Mouse (Mus musculus): Measurements from ENCODE around the gene Il12rb2. TPM values are rescaled to one million over a fixed set of nuclear protein-coding genes. Genes with fewer than 3 reads are reported as not detected.
A peak's percentile ranks its signal among the peaks of the same experiment; 100 is the strongest.

The Il12rb2 gene
- polyA plus RNA-seq, 1 experiment from 2014 or later = 0.25 TPM

GRCm38 (mm10) chr6:67339494-67339893 is 36.5 kb downstream of the Il12rb2 start:
- no peaks in the 10 kb centered on the region for H3K36me3 ChIP-seq (ENCODE audit: control insufficient read depth, insufficient read depth, low read length)
- no peak overlapping the region for H3K4me2 ChIP-seq
- DNase-seq (ENCODE audit: low spot score) = no peak
- no peaks in the 10 kb centered on the region for H3K27me3 ChIP-seq (replicated peaks; ENCODE audit: control insufficient read depth, insufficient read depth, low read length)
- ATAC-seq (replicated peaks; ENCODE audit: low FRiP score) = no peak
- H3K27ac ChIP-seq (ENCODE audit: low read depth, low read length) = no peak overlapping the region
- no peaks in the 10 kb centered on the region for H3K9me3 ChIP-seq (ENCODE audit: control insufficient read depth, low read length)
- H3K4me1 ChIP-seq (replicated peaks; ENCODE audit: control insufficient read depth, insufficient read depth, low read length) = peaks cover 10% of the 10 kb centered on the region
- no peak overlapping the region for H3K4me3 ChIP-seq (ENCODE audit: low read depth, low read length)
- H3K9ac ChIP-seq (ENCODE audit: low read depth, low read length) = no peak overlapping the region

GRCm38 (mm10) chr6:67337943-67338342 is 38.0 kb downstream of the Il12rb2 start:
- no peak overlapping the region for H3K9ac ChIP-seq (ENCODE audit: low read depth, low read length)
- no peak for DNase-seq (ENCODE audit: low spot score)
- H3K4me2 ChIP-seq = no peak overlapping the region; the same call in 1 of the 2 replicates
- ATAC-seq (replicated peaks; ENCODE audit: low FRiP score) = peak; percentile 93
- no peaks in the 10 kb centered on the region for H3K27me3 ChIP-seq (replicated peaks; ENCODE audit: control insufficient read depth, insufficient read depth, low read length)
- H3K4me3 ChIP-seq (ENCODE audit: low read depth, low read length) = no peak overlapping the region
- H3K4me1 ChIP-seq (replicated peaks; ENCODE audit: control insufficient read depth, insufficient read depth, low read length) = peaks cover 10% of the 10 kb centered on the region
- no peaks in the 10 kb centered on the region for H3K36me3 ChIP-seq (ENCODE audit: control insufficient read depth, insufficient read depth, low read length)
- H3K27ac ChIP-seq (ENCODE audit: low read depth, low read length) = peak overlapping the region; percentile 41
- H3K9me3 ChIP-seq (ENCODE audit: control insufficient read depth, low read length) = no peaks in the 10 kb centered on the region

DNA sequence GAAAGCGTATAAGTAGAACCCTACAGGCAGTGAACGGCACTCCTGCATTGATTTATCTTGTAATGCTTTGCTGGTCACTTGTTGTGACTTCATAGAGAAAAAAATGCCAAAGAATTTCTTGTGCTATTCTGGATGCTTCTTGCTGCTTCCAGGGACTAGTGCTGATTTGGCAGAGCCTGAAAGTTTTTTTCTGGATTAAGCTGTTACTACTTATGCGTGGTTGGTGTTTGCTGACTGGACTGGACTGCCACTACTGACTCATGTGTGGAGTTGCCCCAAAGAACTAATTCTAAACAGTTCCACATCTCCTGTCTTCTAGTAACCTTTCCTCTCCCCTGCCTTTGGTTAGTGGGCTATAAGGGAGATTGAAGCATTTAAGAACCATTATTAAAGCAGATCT is 52.2 kb downstream of the Il12rb2 start:
- no peak overlapping the region for H3K9ac ChIP-seq (ENCODE audit: low read depth, low read length)
- H3K27ac ChIP-seq (ENCODE audit: low read depth, low read length) = no peak overlapping the region
- H3K9me3 ChIP-seq (ENCODE audit: control insufficient read depth, low read length) = no peaks in the 10 kb centered on the region
- no peaks in the 10 kb centered on the region for H3K4me1 ChIP-seq (replicated peaks; ENCODE audit: control insufficient read depth, insufficient read depth, low read length)
- ATAC-seq (replicated peaks; ENCODE audit: low FRiP score) = no peak
- no peak overlapping the region for H3K4me2 ChIP-seq
- WGBS = 82% methylated on average over 3 of the region's 3 CpGs
- DNase-seq (ENCODE audit: low spot score) = no peak
- no peaks in the 10 kb centered on the region for H3K36me3 ChIP-seq (ENCODE audit: control insufficient read depth, insufficient read depth, low read length)
- no peak overlapping the region for H3K4me3 ChIP-seq (ENCODE audit: low read depth, low read length)
- H3K27me3 ChIP-seq (replicated peaks; ENCODE audit: control insufficient read depth, insufficient read depth, low read length) = no peaks in the 10 kb centered on the region

GRCm38 (mm10) chr6:67318451-67318850 is 57.5 kb downstream of the Il12rb2 start:
- 17% methylated on average over 10 of the region's 10 CpGs for WGBS
- Histone ChIP-seq H3K9me3 (ENCODE audit: control insufficient read depth, low read length) (no peaks in the 10 kb centered on the region), H3K4me3 (ENCODE audit: low read depth, low read length) (no peak overlapping the region), H3K36me3 (ENCODE audit: control insufficient read depth, insufficient read depth, low read length) (no peaks in the 10 kb centered on the region), H3K27ac (ENCODE audit: low read depth, low read length) (no peak overlapping the region), H3K9ac (ENCODE audit: low read depth, low read length) (no peak overlapping the region), H3K4me2 (no peak overlapping the region), H3K4me1 (replicated peaks; ENCODE audit: control insufficient read depth, insufficient read depth, low read length) (no peaks in the 10 kb centered on the region), H3K27me3 (replicated peaks; ENCODE audit: control insufficient read depth, insufficient read depth, low read length) (no peaks in the 10 kb centered on the region)
- DNase-seq (ENCODE audit: low spot score) (peak; percentile 54), ATAC-seq (replicated peaks; ENCODE audit: low FRiP score) (peak; percentile 81)

- Histone ChIP-seq H3K9me3 (ENCODE audit: control insufficient read depth, low read length) (no peaks in the 10 kb centered on the region), H3K4me3 (ENCODE audit: low read depth, low read length) (no peak overlapping the region), H3K27ac (ENCODE audit: low read depth, low read length) (no peak overlapping the region), H3K27me3 (replicated peaks; ENCODE audit: control insufficient read depth, insufficient read depth, low read length) (no peaks in the 10 kb centered on the region), H3K36me3 (ENCODE audit: control insufficient read depth, insufficient read depth, low read length) (no peaks in the 10 kb centered on the region), H3K4me1 (replicated peaks; ENCODE audit: control insufficient read depth, insufficient read depth, low read length) (no peaks in the 10 kb centered on the region), H3K4me2 (no peak overlapping the region), H3K9ac (ENCODE audit: low read depth, low read length) (no peak overlapping the region)
- DNase-seq (ENCODE audit: low spot score) = no peak
- peak; percentile 2; the same call in 1 of the 2 replicates for ATAC-seq (replicated peaks; ENCODE audit: low FRiP score)
- WGBS = 79% methylated on average over 8 of the region's 8 CpGs
Measured at GRCm38 (mm10) chr6:67317827-67318338, 58.1 kb downstream of the Il12rb2 start.

DNA sequence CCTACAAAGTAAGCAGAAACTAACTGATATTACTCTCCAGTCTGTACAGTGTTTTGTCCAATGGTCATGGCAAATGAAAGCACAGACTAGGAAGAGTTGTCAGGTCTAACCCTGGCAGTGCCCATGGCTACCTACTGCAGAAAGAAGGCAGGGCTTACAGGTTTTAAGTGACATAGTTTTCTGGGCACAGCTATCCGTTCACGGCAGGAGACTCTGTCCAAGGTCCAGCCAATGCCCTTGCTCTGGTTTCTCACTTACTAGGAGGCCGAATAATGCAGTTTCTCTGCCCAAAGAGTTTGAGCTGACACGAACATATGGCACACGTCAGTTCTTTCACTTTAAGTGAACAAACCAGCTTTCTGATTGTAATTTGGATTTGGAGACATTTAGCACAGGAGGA is 58.9 kb downstream of the Il12rb2 start:
- Histone ChIP-seq H3K4me3 (ENCODE audit: low read depth, low read length) (no peak overlapping the region), H3K4me1 (replicated peaks; ENCODE audit: control insufficient read depth, insufficient read depth, low read length) (no peaks in the 10 kb centered on the region), H3K27ac (ENCODE audit: low read depth, low read length) (no peak overlapping the region), H3K9me3 (ENCODE audit: control insufficient read depth, low read length) (no peaks in the 10 kb centered on the region), H3K9ac (ENCODE audit: low read depth, low read length) (no peak overlapping the region), H3K27me3 (replicated peaks; ENCODE audit: control insufficient read depth, insufficient read depth, low read length) (no peaks in the 10 kb centered on the region), H3K4me2 (no peak overlapping the region), H3K36me3 (ENCODE audit: control insufficient read depth, insufficient read depth, low read length) (no peaks in the 10 kb centered on the region)
- 79% methylated on average over 5 of the region's 5 CpGs for WGBS
- no peak for ATAC-seq (replicated peaks; ENCODE audit: low FRiP score)
- DNase-seq (ENCODE audit: low spot score) = no peak

DNA sequence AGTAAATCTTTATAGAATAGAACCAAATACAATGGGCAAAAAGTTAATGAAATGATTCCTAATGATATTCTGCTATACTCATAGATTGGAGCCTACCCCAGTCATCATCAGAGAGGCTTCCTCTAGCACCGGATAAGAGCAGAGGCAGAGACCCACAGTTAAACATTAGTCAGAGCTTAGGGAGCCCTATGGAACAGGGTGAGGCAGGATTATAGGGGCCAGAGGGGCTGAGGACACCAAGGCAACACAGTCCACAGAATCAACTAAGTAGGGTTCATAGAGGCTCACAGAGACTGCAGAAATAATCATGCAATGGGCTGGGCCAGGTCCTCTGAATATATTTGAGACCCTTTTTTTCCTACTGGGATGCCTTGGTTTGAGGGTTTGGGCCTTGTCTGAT is 61.3 kb downstream of the Il12rb2 start:
- H3K4me3 ChIP-seq (ENCODE audit: low read depth, low read length) = no peak overlapping the region
- H3K4me1 ChIP-seq (replicated peaks; ENCODE audit: control insufficient read depth, insufficient read depth, low read length) = no peaks in the 10 kb centered on the region
- no peak overlapping the region for H3K27ac ChIP-seq (ENCODE audit: low read depth, low read length)
- no peaks in the 10 kb centered on the region for H3K36me3 ChIP-seq (ENCODE audit: control insufficient read depth, insufficient read depth, low read length)
- H3K27me3 ChIP-seq (replicated peaks; ENCODE audit: control insufficient read depth, insufficient read depth, low read length) = no peaks in the 10 kb centered on the region
- no peak for DNase-seq (ENCODE audit: low spot score)
- H3K9me3 ChIP-seq (ENCODE audit: control insufficient read depth, low read length) = no peaks in the 10 kb centered on the region
- 77% methylated on average over 1 of the region's 1 CpGs for WGBS
- no peak overlapping the region for H3K9ac ChIP-seq (ENCODE audit: low read depth, low read length)
- no peak overlapping the region for H3K4me2 ChIP-seq
- no peak for ATAC-seq (replicated peaks; ENCODE audit: low FRiP score)

DNA sequence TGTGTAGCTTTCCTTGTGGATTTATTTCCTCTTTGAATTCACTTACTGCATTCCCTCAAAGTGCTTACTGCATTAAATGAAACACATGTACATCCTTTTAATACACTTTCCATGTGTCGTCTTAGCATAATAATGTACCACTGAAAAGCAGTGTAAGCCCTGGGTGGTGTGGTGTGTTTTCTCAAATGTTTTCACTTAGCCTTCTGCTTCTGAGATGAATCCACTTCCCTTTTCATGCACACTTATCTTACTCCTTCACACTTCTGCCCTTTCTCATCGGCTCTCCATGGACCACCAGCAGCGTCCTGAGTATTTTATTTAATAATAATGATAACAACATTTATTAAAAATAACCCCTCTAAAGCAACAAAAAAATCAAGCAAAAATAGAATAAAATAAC is 66.2 kb downstream of the Il12rb2 start:
- H3K27ac ChIP-seq (ENCODE audit: low read depth, low read length) = no peak overlapping the region
- ATAC-seq (replicated peaks; ENCODE audit: low FRiP score) (no peak), DNase-seq (ENCODE audit: low spot score) (no peak)
- no peaks in the 10 kb centered on the region for H3K4me1 ChIP-seq (replicated peaks; ENCODE audit: control insufficient read depth, insufficient read depth, low read length)
- no peaks in the 10 kb centered on the region for H3K9me3 ChIP-seq (ENCODE audit: control insufficient read depth, low read length)
- no peak overlapping the region for H3K4me3 ChIP-seq (ENCODE audit: low read depth, low read length)
- H3K36me3 ChIP-seq (ENCODE audit: control insufficient read depth, insufficient read depth, low read length) = no peaks in the 10 kb centered on the region
- no peak overlapping the region for H3K4me2 ChIP-seq
- H3K27me3 ChIP-seq (replicated peaks; ENCODE audit: control insufficient read depth, insufficient read depth, low read length) = no peaks in the 10 kb centered on the region
- 62% methylated on average over 3 of the region's 3 CpGs for WGBS
- no peak overlapping the region for H3K9ac ChIP-seq (ENCODE audit: low read depth, low read length)

GRCm38 (mm10) chr6:67308994-67309393 is 67.0 kb downstream of the Il12rb2 start:
- Histone ChIP-seq H3K27me3 (replicated peaks; ENCODE audit: control insufficient read depth, insufficient read depth, low read length) (no peaks in the 10 kb centered on the region), H3K9ac (ENCODE audit: low read depth, low read length) (no peak overlapping the region), H3K9me3 (ENCODE audit: control insufficient read depth, low read length) (no peaks in the 10 kb centered on the region), H3K4me1 (replicated peaks; ENCODE audit: control insufficient read depth, insufficient read depth, low read length) (no peaks in the 10 kb centered on the region), H3K4me2 (no peak overlapping the region), H3K36me3 (ENCODE audit: control insufficient read depth, insufficient read depth, low read length) (no peaks in the 10 kb centered on the region), H3K4me3 (ENCODE audit: low read depth, low read length) (no peak overlapping the region), H3K27ac (ENCODE audit: low read depth, low read length) (no peak overlapping the region)
- ATAC-seq (replicated peaks; ENCODE audit: low FRiP score) (no peak), DNase-seq (ENCODE audit: low spot score) (no peak)
- WGBS = 65% methylated on average over 3 of the region's 3 CpGs
